Mouse (Mus musculus) hindbrain, embryonic 14.5 days (tissue): ENCODE results near the gene Gpr27. TPM values are rescaled to one million over a fixed set of nuclear protein-coding genes. Genes with fewer than 3 reads are reported as not detected.

Experiments
- ATAC-seq: fragments of 200-750 bp; cut with Nextera tagmentation; 2 replicates; pipeline ENCODE4 v1.8.0; 2017; ENCODE audit warnings: moderate number of reproducible peaks, mild to moderate bottlenecking, moderate TSS enrichment, moderate library complexity; ENCODE audit not compliant: low FRiP score
- DNase-seq: peaks from one replicate; pipeline ENCODE4 v3.0.0-alpha.2; 2015; ENCODE audit warnings: low spot score
- H3K27ac ChIP-seq: fragments of 300-500 bp; sonication (generic); 2 replicates; pipeline ENCODE4 v1.5.1; 2014; ENCODE audit warnings: mild to moderate bottlenecking, moderate library complexity
- H3K27me3 ChIP-seq: fragments of 300-500 bp; sonication (generic); 2 replicates; pipeline ENCODE4 v1.6.1; 2014; ENCODE audit warnings: mild to moderate bottlenecking, low read length, mixed read lengths; ENCODE audit not compliant: control insufficient read depth, insufficient read depth
- H3K36me3 ChIP-seq: fragments of 300-500 bp; sonication (generic); replicated peaks from 2 replicates; pipeline ENCODE4 v1.6.1; 2014; ENCODE audit not compliant: control insufficient read depth, insufficient read depth
- H3K4me1 ChIP-seq: fragments of 300-500 bp; sonication (generic); replicated peaks from 2 replicates; pipeline ENCODE4 v1.6.1; 2014; ENCODE audit warnings: antibody characterized with exemption, low read length, mixed read lengths; ENCODE audit not compliant: control insufficient read depth, insufficient read depth
- H3K4me2 ChIP-seq: fragments of 300-500 bp; sonication (generic); replicated peaks from 2 replicates; pipeline ENCODE4 v1.6.1; 2014; ENCODE audit warnings: mild to moderate bottlenecking, moderate library complexity
- H3K4me3 ChIP-seq: fragments of 300-500 bp; sonication (generic); replicated peaks from 2 replicates; pipeline ENCODE4 v1.5.1; 2014; ENCODE audit warnings: mild to moderate bottlenecking, low read length
- H3K9ac ChIP-seq: fragments of 300-500 bp; sonication (generic); 2 replicates; pipeline ENCODE4 v1.6.1; 2014
- H3K9me3 ChIP-seq: fragments of 300-500 bp; sonication (generic); 2 replicates; pipeline ENCODE4 v1.6.1; 2016; ENCODE audit warnings: low read length; ENCODE audit not compliant: control insufficient read depth
- WGBS: fragments of 180-500 bp; shearing (Covaris S2); extraction: QIAGEN DNeasy Blood & Tissue Kit; methylation state at CpG from one replicate; pipeline ENCODE4 v1.1.7; 2014; 5-methylcytosine and 5-hydroxymethylcytosine counted together
- polyA plus RNA-seq: library from polyadenylated mRNA; unstranded; fragments of >200 nt; fragmentation: Nextera tagmentation; extraction: Ambion mirVana; gene quantifications from 2 replicates; pipeline ENCODE4 v1.2.1, GENCODE M21; 2014

Gene Gpr27
- polyA plus RNA-seq, 1 experiment from 2014 or later, result 23.0 TPM

- peak overlapping the region; percentile 45 for H3K4me3 ChIP-seq
- no peak for ATAC-seq
- DNase-seq, result no peak
- no peaks in the 10 kb centered on the region for H3K9me3 ChIP-seq
- H3K9ac ChIP-seq, result peak overlapping the region; percentile 52
- H3K4me1 ChIP-seq, result peaks cover 11% of the 10 kb centered on the region; the same call in 1 of the 2 replicates
- H3K4me2 ChIP-seq, result peak overlapping the region; percentile 89
- H3K27me3 ChIP-seq, result peaks cover 52% of the 10 kb centered on the region
- H3K36me3 ChIP-seq, result no peaks in the 10 kb centered on the region
- 3% methylated on average over 22 of the region's 22 CpGs for WGBS
- H3K27ac ChIP-seq, result no peak overlapping the region
Measured at GRCm38 (mm10) chr6:99726576-99727303, 34.3 kb downstream of the Gpr27 start.

- Histone ChIP-seq H3K9ac (no peak overlapping the region), H3K27ac (no peak overlapping the region), H3K4me2 (no peak overlapping the region), H3K36me3 (no peaks in the 10 kb centered on the region), H3K9me3 (no peaks in the 10 kb centered on the region), H3K4me1 (peaks cover 11% of the 10 kb centered on the region; the same call in 1 of the 2 replicates), H3K4me3 (no peak overlapping the region), H3K27me3 (peaks cover 46% of the 10 kb centered on the region)
- 91% methylated on average over 4 of the region's 4 CpGs for WGBS
- no peak for DNase-seq
- ATAC-seq, result no peak
Measured at GRCm38 (mm10) chr6:99729853-99730252, 37.4 kb downstream of the Gpr27 start.

- no peaks in the 10 kb centered on the region for H3K36me3 ChIP-seq
- no peaks in the 10 kb centered on the region for H3K4me1 ChIP-seq
- WGBS, result 77% methylated on average over 4 of the region's 4 CpGs
- H3K4me3 ChIP-seq, result no peak overlapping the region
- H3K9me3 ChIP-seq, result no peaks in the 10 kb centered on the region
- H3K4me2 ChIP-seq, result no peak overlapping the region
- no peak overlapping the region for H3K9ac ChIP-seq
- ATAC-seq (no peak), DNase-seq (no peak)
- H3K27ac ChIP-seq, result no peak overlapping the region
- peaks cover 26% of the 10 kb centered on the region for H3K27me3 ChIP-seq
Measured at GRCm38 (mm10) chr6:99731926-99732325, 39.4 kb downstream of the Gpr27 start.

GRCm38 (mm10) chr6:99732673-99733072 is 40.2 kb downstream of the Gpr27 start:
- Histone ChIP-seq H3K4me1 (no peaks in the 10 kb centered on the region), H3K27ac (no peak overlapping the region), H3K4me3 (no peak overlapping the region), H3K4me2 (no peak overlapping the region), H3K9me3 (no peaks in the 10 kb centered on the region), H3K36me3 (no peaks in the 10 kb centered on the region), H3K9ac (no peak overlapping the region), H3K27me3 (peaks cover 18% of the 10 kb centered on the region)
- 48% methylated on average over 8 of the region's 8 CpGs for WGBS
- DNase-seq, result no peak
- no peak for ATAC-seq

GRCm38 (mm10) chr6:99734666-99735065 is 42.2 kb downstream of the Gpr27 start:
- DNase-seq, result no peak
- H3K36me3 ChIP-seq, result no peaks in the 10 kb centered on the region
- H3K9ac ChIP-seq, result no peak overlapping the region
- WGBS, result 82% methylated on average over 5 of the region's 5 CpGs
- no peak overlapping the region for H3K4me2 ChIP-seq
- H3K4me1 ChIP-seq, result no peaks in the 10 kb centered on the region
- H3K9me3 ChIP-seq, result no peaks in the 10 kb centered on the region
- no peaks in the 10 kb centered on the region for H3K27me3 ChIP-seq
- H3K27ac ChIP-seq, result no peak overlapping the region
- H3K4me3 ChIP-seq, result no peak overlapping the region
- ATAC-seq, result no peak

GRCm38 (mm10) chr6:99742866-99743265 is 50.4 kb downstream of the Gpr27 start:
- ATAC-seq, result no peak
- Histone ChIP-seq H3K4me3 (no peak overlapping the region), H3K27ac (no peak overlapping the region), H3K27me3 (no peaks in the 10 kb centered on the region), H3K36me3 (no peaks in the 10 kb centered on the region), H3K9me3 (no peaks in the 10 kb centered on the region), H3K4me1 (no peaks in the 10 kb centered on the region), H3K4me2 (no peak overlapping the region), H3K9ac (no peak overlapping the region)
- DNase-seq, result no peak
- 79% methylated on average over 3 of the region's 3 CpGs for WGBS

Other genes with a start within 250 kb of the Gpr27 start
- 68.3 and 70.5 TPM in 2 replicates for gene Foxp1, start 170.0 kb upstream of the Gpr27 start, polyA plus RNA-seq
- gene Eif4e3, start 25.9 kb upstream of the Gpr27 start, polyA plus RNA-seq, result 6.0 and 6.6 TPM in 2 replicates
- gene Gm20696, start 25.9 kb upstream of the Gpr27 start, polyA plus RNA-seq, result 2.4 and 2.6 TPM in 2 replicates
- 0.18 TPM in 1 of 2 replicates, not detected in the other for gene Prok2, start 33.7 kb downstream of the Gpr27 start, polyA plus RNA-seq